Mouse (Mus musculus) ES-E14 (cell line): ENCODE data around the gene Pappa2. TPM values are rescaled to one million over a fixed set of nuclear protein-coding genes. Genes with fewer than 3 reads are reported as not detected.

ENCODE experiments used
- DNase-seq: peaks from one replicate; pipeline ENCODE4 v3.0.0-alpha.2; 2013; ENCODE audit warnings: low read depth, low spot score
- H3K27ac ChIP-seq: 2 replicates; pipeline ENCODE4 v1.5.1; 2012; ENCODE audit warnings: low read depth, mild to moderate bottlenecking, low read length, moderate library complexity, mixed read lengths; ENCODE audit not compliant: poor library complexity, insufficient read depth, severe bottlenecking
- H3K36me3 ChIP-seq: 2 replicates; pipeline ENCODE4 v1.6.1; 2012; ENCODE audit warnings: mild to moderate bottlenecking, low read length, moderate library complexity, mixed read lengths; ENCODE audit not compliant: control insufficient read depth, poor library complexity, insufficient read depth, severe bottlenecking
- H3K4me1 ChIP-seq, 2 experiments: fragments of 150-350 bp in 1 of 2; sonication (generic) in 1 of 2; 2 replicates each; pipeline ENCODE4 v1.6.1; 2012; ENCODE audit warnings: low read length in 2 of 2, mild to moderate bottlenecking in 1 of 2, mixed read lengths in 1 of 2; ENCODE audit not compliant: control insufficient read depth in 2 of 2, insufficient read depth in 2 of 2, poor library complexity in 1 of 2
- H3K4me3 ChIP-seq, 2 experiments: fragments of 150-350 bp in 1 of 2; sonication (generic) in 1 of 2; 2 replicates each; pipeline ENCODE4 v1.5.1; 2012; ENCODE audit warnings: low read length in 2 of 2, low read depth in 1 of 2, mild to moderate bottlenecking in 1 of 2, mixed read lengths in 1 of 2; ENCODE audit not compliant: insufficient read depth in 1 of 2, poor library complexity in 1 of 2, severe bottlenecking in 1 of 2
- H3K9ac ChIP-seq: 2 replicates; pipeline ENCODE4 v1.6.1; 2012; ENCODE audit warnings: low read depth, mild to moderate bottlenecking, low read length, mixed read lengths; ENCODE audit not compliant: poor library complexity, insufficient read depth, severe bottlenecking
- H3K9me3 ChIP-seq: fragments of 150-350 bp; sonication (generic); 2 replicates; pipeline ENCODE4 v1.6.1; 2012; ENCODE audit warnings: low read depth, mild to moderate bottlenecking, low read length; ENCODE audit not compliant: control insufficient read depth, insufficient read depth
- CHD2 ChIP-seq: IDR thresholded peaks from 2 replicates; pipeline ENCODE4 v1.6.1; 2014; ENCODE audit warnings: mild to moderate bottlenecking, low read depth, low read length, inconsistent platforms
- HCFC1 ChIP-seq: IDR thresholded peaks from 2 replicates; pipeline ENCODE4 v1.6.1; 2012; ENCODE audit warnings: low read length, inconsistent platforms, borderline replicate concordance; ENCODE audit not compliant: insufficient read depth
- MAFK ChIP-seq: IDR thresholded peaks from 2 replicates; pipeline ENCODE4 v1.6.1; 2014; ENCODE audit warnings: mild to moderate bottlenecking, low read depth, low read length, inconsistent platforms; ENCODE audit not compliant: insufficient read depth
- ZC3H11A ChIP-seq: IDR thresholded peaks from 2 replicates; pipeline ENCODE4 v1.6.1; 2012; ENCODE audit warnings: low read depth, mild to moderate bottlenecking, inconsistent platforms, low read length, borderline replicate concordance
- ZNF384 ChIP-seq: IDR thresholded peaks from 2 replicates; pipeline ENCODE4 v1.6.1; 2012; ENCODE audit warnings: low read depth, low read length, inconsistent platforms
- in situ Hi-C, 2 experiments: fragments of 600-800 bp; cut with MboI; formaldehyde crosslinking; loops; one replicate each; pipeline ENCODE4 v1.15.1; 2025; ENCODE audit warnings: low sequenced_read_pairs in 2 of 2, inconsistent platforms in 1 of 2; ENCODE audit not compliant: unreplicated experiment in 2 of 2
- total RNA-seq: library from RNA; depleted of rRNA; stranded (reverse); fragments of 300-350 nt; gene quantifications from 2 replicates; pipeline ENCODE4 v1.2.3, GENCODE M21; 2012

The Pappa2 gene
- total RNA-seq, 1 experiment = not detected

DNA sequence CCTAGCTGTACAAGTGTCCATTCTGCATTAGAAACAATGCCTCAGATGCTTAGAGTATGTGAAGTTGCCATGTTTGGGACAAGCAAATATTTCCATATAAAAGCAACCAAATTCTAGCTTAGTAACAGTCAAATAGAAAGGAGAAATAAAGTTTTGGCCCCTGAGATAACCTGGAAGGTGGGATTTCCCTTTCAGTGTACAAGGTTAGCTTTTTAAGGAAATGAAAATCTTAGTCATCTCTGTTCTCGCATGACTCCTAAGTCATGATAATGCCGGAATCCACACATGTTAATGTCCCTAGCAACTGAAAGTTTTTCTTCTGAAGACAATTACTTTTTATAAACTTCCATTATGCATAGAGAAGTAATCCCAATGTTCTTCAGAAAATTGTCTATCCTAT is 160.6 kb downstream of the Pappa2 start:
- in situ Hi-C loops = no loop called here
- Histone ChIP-seq H3K4me3 (no peak overlapping the region), H3K9ac (no peak overlapping the region), H3K9me3 (no peaks in the 10 kb centered on the region), H3K4me1 (no peaks in the 10 kb centered on the region), H3K27ac (no peak overlapping the region), H3K36me3 (no peaks in the 10 kb centered on the region)
- TF ChIP-seq HCFC1 (no peak), MAFK (no peak), ZNF384 (no peak)
- DNase-seq = no peak

- Histone ChIP-seq H3K36me3 (no peaks in the 10 kb centered on the region), H3K9me3 (no peaks in the 10 kb centered on the region), H3K4me3 (no peak overlapping the region), H3K4me1 (no peaks in the 10 kb centered on the region), H3K27ac (no peak overlapping the region), H3K9ac (no peak overlapping the region)
- no peak for DNase-seq
- in situ Hi-C loops = no loop called here
- TF ChIP-seq ZNF384 (no peak), MAFK (no peak), CHD2 (no peak), ZC3H11A (no peak), HCFC1 (no peak)
Observed at GRCm38 (mm10) chr1:158816479-158816878, 163.8 kb downstream of the Pappa2 start.

DNA sequence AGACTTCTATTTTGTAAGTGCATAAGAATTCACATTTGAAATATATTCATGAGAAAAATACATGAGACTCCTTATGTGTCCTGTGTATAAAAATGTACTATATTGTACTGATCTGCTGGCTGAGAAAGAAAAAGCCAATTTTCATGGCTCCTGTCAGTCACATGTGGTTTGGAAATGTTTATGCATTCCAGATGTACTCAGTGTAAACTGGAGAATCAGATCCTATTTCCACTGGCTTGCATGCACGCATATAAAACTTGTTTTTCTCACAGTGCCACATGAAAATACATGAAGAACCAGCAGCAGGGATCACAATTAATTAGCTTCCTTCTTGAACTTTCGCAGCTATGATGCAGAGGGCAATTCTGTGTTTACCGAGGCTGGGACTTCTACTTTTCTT is 168.4 kb downstream of the Pappa2 start:
- TF ChIP-seq CHD2 (no peak), ZNF384 (no peak), ZC3H11A (no peak), MAFK (no peak), HCFC1 (no peak)
- Histone ChIP-seq H3K4me3 (no peak overlapping the region), H3K36me3 (no peaks in the 10 kb centered on the region), H3K9ac (no peak overlapping the region), H3K9me3 (no peaks in the 10 kb centered on the region), H3K4me1 (no peaks in the 10 kb centered on the region), H3K27ac (no peak overlapping the region)
- no peak for DNase-seq
- in situ Hi-C loops = no loop called here

DNA sequence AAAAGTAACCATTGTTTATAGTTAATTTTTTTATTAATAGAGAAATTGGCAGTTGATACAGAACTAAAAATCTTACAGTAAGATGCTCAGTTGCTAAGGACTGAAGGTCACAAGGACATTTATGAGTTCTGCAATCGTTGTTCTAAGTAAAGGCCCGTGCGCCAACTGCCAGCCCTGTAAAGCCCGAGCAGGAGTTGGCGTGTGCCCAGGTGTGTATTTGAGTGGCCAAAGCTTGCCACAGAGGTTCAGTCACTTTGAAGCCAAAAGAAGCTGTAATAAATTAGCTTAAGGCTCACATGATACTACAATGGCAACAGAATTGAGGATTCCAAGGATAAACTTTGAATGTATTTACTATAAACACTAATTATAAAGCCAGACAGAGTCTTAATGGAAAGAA is 204.8 kb downstream of the Pappa2 start:
- TF ChIP-seq MAFK (no peak), ZC3H11A (no peak), CHD2 (no peak), HCFC1 (no peak)
- no peak for DNase-seq
- Histone ChIP-seq H3K36me3 (no peaks in the 10 kb centered on the region), H3K27ac (no peak overlapping the region), H3K9ac (no peak overlapping the region), H3K4me3 (no peak overlapping the region), H3K4me1 (no peaks in the 10 kb centered on the region), H3K9me3 (no peaks in the 10 kb centered on the region)
- in situ Hi-C loops = no loop called here

DNA sequence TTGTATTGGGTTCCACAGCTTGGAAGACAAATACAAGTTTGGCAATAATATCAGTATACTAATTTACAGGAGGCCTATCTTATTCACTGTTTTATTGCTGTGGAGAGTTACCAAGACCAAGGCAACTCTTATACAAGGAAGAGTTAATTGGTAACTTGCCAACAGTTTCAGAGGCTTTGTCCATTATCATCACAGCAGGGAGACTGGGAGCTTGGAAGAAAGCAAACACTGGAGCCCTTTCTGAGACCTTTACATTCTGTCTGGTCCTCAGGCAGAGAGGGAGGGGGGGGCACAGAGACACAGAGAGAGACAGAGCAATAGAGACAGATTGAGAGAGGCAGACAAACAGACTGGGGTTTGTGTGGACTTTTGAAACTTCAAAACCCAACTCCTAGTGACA is 207.2 kb downstream of the Pappa2 start:
- TF ChIP-seq CHD2 (no peak), ZNF384 (no peak), HCFC1 (no peak), ZC3H11A (no peak)
- DNase-seq = no peak
- H3K9ac ChIP-seq = no peak overlapping the region
- H3K4me1 ChIP-seq = no peaks in the 10 kb centered on the region
- no peaks in the 10 kb centered on the region for H3K9me3 ChIP-seq
- H3K4me3 ChIP-seq = no peak overlapping the region
- H3K27ac ChIP-seq = no peak overlapping the region
- H3K36me3 ChIP-seq = no peaks in the 10 kb centered on the region
- in situ Hi-C loops = no loop called here
